Mouse (Mus musculus): ENCODE data around the gene Atxn7. TPM values are rescaled to one million over a fixed set of nuclear protein-coding genes. Genes with fewer than 3 reads are reported as not detected.

Atxn7 gene
- polyA plus RNA-seq, 1 experiment, result 23.7 TPM

DNA sequence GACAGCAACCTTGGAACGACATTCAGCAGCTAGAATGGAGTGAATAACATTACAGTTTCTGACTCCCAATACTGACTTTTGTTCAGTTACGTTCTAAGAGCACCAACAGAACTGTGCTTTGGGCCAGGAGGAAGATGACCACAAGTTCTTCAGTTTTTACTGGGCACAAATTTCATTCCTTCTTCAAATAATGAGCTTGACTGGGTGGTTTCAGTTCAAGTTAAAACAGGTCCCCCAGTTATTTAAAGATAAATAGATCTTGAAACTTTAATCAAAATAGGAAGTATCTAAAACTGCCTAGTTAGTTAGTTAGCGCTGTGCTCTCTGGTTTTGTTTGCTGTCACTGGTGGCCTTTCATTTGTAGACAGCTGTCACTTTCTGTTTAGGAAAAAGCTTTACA lies 107.3 kb downstream of the Atxn7 start:
- DNase-seq, result no peak
- Histone ChIP-seq H3K27ac (ENCODE audit: insufficient read depth, low read depth, low read length) (peak overlapping the region; percentile 99), H3K4me1 (ENCODE audit: control insufficient read depth, insufficient read depth, low read length) (peaks cover 58% of the 10 kb centered on the region), H3K27me3 (replicated peaks; ENCODE audit: control insufficient read depth, insufficient read depth, low read length) (no peaks in the 10 kb centered on the region), H3K36me3 (ENCODE audit: control insufficient read depth, insufficient read depth, low read length) (no peaks in the 10 kb centered on the region; the same call in 1 of the 2 replicates), H3K4me3 (ENCODE audit: insufficient read depth, low read depth, low read length) (no peak overlapping the region)
- TF ChIP-seq POLR2A (IDR thresholded peaks at IDR 0.05; ENCODE audit: low read depth, low read length) (no peak), CTCF (conservative IDR thresholded peaks at IDR 0.05; ENCODE audit: insufficient read depth, insufficient read length, low read depth, low read length) (no peak)
- WGBS, result 27% methylated on average over 3 of the region's 3 CpGs

DNA sequence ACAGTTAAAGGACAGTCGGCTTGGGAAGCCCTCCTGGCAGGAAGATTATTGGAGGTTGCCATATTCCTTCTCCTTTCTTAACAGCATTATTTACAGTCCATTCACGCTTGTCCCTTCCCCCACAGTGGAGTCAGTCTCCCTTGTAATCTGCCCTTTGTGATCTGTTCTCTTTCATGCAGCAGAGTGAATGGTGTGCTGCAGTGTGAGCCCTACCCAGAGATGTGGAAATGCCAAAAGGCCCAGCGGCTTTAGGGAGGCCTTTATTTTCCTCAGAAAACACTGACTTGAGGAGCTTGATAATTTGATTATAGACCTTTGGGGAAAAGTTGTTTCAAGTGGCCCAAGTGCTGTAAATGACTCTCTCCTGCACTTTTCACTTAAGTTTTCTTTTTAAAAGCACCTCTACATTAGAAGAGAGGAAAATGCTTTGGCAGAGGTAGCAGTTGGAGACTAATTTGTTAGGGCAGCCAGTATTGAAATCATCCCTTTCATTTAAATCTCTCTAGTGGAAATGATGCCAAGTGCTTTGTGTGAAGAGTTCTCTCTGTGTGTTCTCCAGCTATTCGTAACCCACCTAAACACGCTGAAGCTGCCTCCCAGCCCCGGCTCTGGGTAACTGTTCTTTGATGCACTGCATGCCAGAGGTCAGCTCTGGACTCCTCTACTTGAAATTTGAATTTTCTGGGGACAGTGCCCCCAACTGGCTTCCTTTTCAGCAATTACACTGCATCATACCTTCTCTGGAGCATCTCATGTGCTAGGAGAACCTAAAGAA lies 109.5 kb downstream of the Atxn7 start:
- TF ChIP-seq POLR2A (IDR thresholded peaks at IDR 0.05; ENCODE audit: low read depth, low read length) (no peak), CTCF (conservative IDR thresholded peaks at IDR 0.05; ENCODE audit: insufficient read depth, insufficient read length, low read depth, low read length) (no peak)
- Histone ChIP-seq H3K27me3 (replicated peaks; ENCODE audit: control insufficient read depth, insufficient read depth, low read length) (no peaks in the 10 kb centered on the region), H3K27ac (ENCODE audit: insufficient read depth, low read depth, low read length) (peak overlapping the region; percentile 43; the same call in 1 of the 2 replicates), H3K4me1 (ENCODE audit: control insufficient read depth, insufficient read depth, low read length) (peaks cover 44% of the 10 kb centered on the region), H3K4me3 (ENCODE audit: insufficient read depth, low read depth, low read length) (no peak overlapping the region), H3K36me3 (ENCODE audit: control insufficient read depth, insufficient read depth, low read length) (no peaks in the 10 kb centered on the region; the same call in 1 of the 2 replicates)
- peak; percentile 36 for DNase-seq
- WGBS, result 36% methylated on average over 6 of the region's 6 CpGs

DNA sequence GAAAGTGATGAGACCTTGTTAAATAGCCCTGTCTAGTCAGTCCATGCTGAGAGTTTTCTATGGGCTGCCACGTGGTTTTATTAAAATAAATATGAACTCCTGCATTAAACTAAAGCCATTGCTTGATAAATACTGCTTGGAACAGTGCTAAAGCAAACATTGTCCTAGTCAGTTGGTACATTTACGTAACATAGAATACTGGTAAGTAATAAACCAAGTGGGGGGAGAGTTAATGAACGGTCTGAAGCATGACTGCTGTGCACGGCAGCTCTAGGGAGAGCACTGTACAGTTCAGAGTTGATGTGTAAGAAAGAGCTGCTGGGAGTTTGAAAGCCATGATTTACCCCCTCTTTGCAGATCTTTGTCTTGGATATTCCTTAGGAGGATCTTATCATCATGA lies 110.2 kb downstream of the Atxn7 start:
- H3K4me3 ChIP-seq (ENCODE audit: insufficient read depth, low read depth, low read length), result no peak overlapping the region
- TF ChIP-seq POLR2A (IDR thresholded peaks at IDR 0.05; ENCODE audit: low read depth, low read length), result no peak
- whole genome bisulfite sequencing, result 30% methylated on average over 4 of the region's 4 CpGs
- H3K27me3 ChIP-seq (replicated peaks; ENCODE audit: control insufficient read depth, insufficient read depth, low read length), result no peaks in the 10 kb centered on the region
- no peaks in the 10 kb centered on the region; the same call in 1 of the 2 replicates for H3K36me3 ChIP-seq (ENCODE audit: control insufficient read depth, insufficient read depth, low read length)
- H3K4me1 ChIP-seq (ENCODE audit: control insufficient read depth, insufficient read depth, low read length), result peaks cover 37% of the 10 kb centered on the region
- peak; percentile 45 for DNase-seq
- peak overlapping the region; percentile 43; the same call in 1 of the 2 replicates for H3K27ac ChIP-seq (ENCODE audit: insufficient read depth, low read depth, low read length)

DNA sequence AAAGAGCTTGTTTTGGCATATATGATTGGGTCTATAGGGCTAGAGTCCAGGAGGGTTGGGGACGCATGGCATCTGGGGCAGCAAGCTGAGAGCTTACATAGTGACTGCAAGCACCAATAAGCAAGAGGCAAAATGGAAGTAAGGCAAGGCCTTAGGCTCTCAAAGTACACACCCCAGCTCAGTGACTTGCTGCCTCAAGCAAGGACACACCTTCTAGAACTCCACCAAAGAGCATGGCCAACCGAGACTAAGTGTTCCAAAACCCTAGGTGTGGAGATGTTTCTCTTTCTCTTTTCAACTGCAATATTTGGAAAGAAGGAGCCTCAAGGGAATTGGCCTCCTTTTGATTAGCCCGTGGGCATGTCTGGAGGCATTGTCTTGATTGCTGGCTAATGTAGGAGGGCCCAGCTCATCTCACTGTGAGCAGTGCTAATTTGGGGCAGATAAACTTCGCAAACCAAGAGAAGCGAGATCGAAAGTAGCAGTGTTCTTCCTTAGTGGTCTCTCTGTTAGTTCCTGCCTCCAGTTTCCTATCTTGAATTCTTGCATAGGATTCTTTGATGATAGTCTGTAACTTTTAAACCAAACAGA lies 119.5 kb downstream of the Atxn7 start:
- H3K4me3 ChIP-seq (ENCODE audit: insufficient read depth, low read depth, low read length), result no peak overlapping the region
- TF ChIP-seq POLR2A (IDR thresholded peaks at IDR 0.05; ENCODE audit: low read depth, low read length) (no peak), CTCF (conservative IDR thresholded peaks at IDR 0.05; ENCODE audit: insufficient read depth, insufficient read length, low read depth, low read length) (no peak)
- H3K27ac ChIP-seq (ENCODE audit: insufficient read depth, low read depth, low read length), result no peak overlapping the region
- no peaks in the 10 kb centered on the region; the same call in 1 of the 2 replicates for H3K36me3 ChIP-seq (ENCODE audit: control insufficient read depth, insufficient read depth, low read length)
- DNase-seq, result no peak
- 91% methylated on average over 6 of the region's 6 CpGs for WGBS
- H3K27me3 ChIP-seq (replicated peaks; ENCODE audit: control insufficient read depth, insufficient read depth, low read length), result no peaks in the 10 kb centered on the region
- H3K4me1 ChIP-seq (ENCODE audit: control insufficient read depth, insufficient read depth, low read length), result no peaks in the 10 kb centered on the region

DNA sequence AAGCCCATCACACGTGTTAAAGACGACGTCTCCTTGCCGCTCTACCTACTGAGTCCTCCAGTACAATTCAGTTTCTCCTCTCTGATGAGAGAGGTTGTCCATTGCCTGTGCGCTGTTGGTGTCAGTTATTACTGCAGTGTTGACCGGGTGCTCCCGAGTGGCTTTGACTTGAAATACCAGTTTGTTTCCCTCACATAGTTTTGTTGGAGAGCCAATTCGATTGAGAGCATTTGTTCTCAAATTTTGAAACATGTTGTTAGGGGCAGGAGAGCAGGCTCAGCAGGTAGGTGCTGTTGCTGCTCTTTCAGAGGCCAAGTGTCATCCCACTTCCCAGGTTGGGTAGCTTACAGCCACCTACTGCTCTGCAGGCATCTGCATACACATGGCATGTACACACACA lies 122.6 kb downstream of the Atxn7 start:
- TF ChIP-seq POLR2A (IDR thresholded peaks at IDR 0.05; ENCODE audit: low read depth, low read length), result no peak
- no peak for TF ChIP-seq CTCF (conservative IDR thresholded peaks at IDR 0.05; ENCODE audit: insufficient read depth, insufficient read length, low read depth, low read length)
- H3K4me1 ChIP-seq (ENCODE audit: control insufficient read depth, insufficient read depth, low read length), result no peaks in the 10 kb centered on the region
- H3K36me3 ChIP-seq (ENCODE audit: control insufficient read depth, insufficient read depth, low read length), result no peaks in the 10 kb centered on the region; the same call in 1 of the 2 replicates
- no peaks in the 10 kb centered on the region for H3K27me3 ChIP-seq (replicated peaks; ENCODE audit: control insufficient read depth, insufficient read depth, low read length)
- 92% methylated on average over 8 of the region's 8 CpGs for WGBS
- no peak overlapping the region for H3K27ac ChIP-seq (ENCODE audit: insufficient read depth, low read depth, low read length)
- H3K4me3 ChIP-seq (ENCODE audit: insufficient read depth, low read depth, low read length), result no peak overlapping the region
- no peak for DNase-seq

DNA sequence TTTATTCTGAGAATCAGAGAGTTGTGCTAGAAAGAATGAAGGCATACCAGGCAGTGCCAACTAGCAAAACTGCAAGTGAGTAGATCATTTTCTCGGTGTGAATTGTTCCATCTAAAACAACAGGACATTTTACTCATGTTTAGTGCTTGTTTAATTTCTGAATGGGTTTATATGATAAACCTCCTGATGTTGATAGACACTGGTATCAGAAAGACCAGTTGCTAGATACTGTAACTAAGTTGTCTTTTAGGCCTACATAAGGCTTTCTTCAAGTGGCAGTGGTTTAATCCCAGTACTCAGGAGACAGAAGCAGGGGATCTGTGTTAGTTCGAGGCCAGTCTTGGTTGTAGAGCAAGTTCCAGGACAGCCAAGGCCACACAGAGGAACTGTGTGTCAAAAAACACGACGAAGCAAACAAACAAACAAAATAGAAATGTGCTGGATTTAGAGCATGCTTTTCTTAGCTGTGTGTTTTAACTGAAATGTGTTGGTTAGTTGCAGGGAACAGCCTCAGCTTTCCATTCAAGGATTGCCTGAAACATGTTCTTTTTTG lies 125.5 kb downstream of the Atxn7 start:
- Histone ChIP-seq H3K27me3 (replicated peaks; ENCODE audit: control insufficient read depth, insufficient read depth, low read length) (no peaks in the 10 kb centered on the region), H3K4me1 (ENCODE audit: control insufficient read depth, insufficient read depth, low read length) (no peaks in the 10 kb centered on the region), H3K27ac (ENCODE audit: insufficient read depth, low read depth, low read length) (no peak overlapping the region), H3K36me3 (ENCODE audit: control insufficient read depth, insufficient read depth, low read length) (peaks cover 3% of the 10 kb centered on the region; the same call in 1 of the 2 replicates), H3K4me3 (ENCODE audit: insufficient read depth, low read depth, low read length) (no peak overlapping the region)
- 85% methylated on average over 4 of the region's 4 CpGs for WGBS
- TF ChIP-seq POLR2A (IDR thresholded peaks at IDR 0.05; ENCODE audit: low read depth, low read length) (no peak), CTCF (conservative IDR thresholded peaks at IDR 0.05; ENCODE audit: insufficient read depth, insufficient read length, low read depth, low read length) (no peak)
- DNase-seq, result no peak

DNA sequence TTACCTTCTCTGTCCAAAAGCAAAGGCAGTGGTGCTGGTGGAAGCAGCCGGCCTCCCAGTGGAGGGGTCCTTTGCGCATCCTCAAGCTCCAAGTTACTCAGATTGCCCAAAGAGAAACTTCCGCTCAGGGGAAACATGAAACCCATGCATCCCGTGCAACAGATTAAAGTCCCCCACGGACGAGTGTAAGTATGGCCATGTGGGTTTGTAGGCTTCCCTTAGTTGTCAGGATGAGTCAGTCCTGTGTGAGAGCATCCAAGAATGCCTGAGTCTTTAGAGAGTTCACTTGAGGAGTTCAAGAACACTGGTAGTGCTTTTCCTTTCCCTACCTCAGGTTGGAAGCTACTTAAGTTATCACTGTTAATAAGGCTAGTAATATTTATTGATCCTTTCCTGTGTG lies 126.1 kb downstream of the Atxn7 start:
- DNase-seq, result no peak
- whole genome bisulfite sequencing, result 71% methylated on average over 6 of the region's 6 CpGs

More for the DNA sequence above, 126.1 kb downstream of the Atxn7 start:
- Histone ChIP-seq H3K4me1 (ENCODE audit: control insufficient read depth, insufficient read depth, low read length) (no peaks in the 10 kb centered on the region), H3K4me3 (ENCODE audit: insufficient read depth, low read depth, low read length) (no peak overlapping the region), H3K36me3 (ENCODE audit: control insufficient read depth, insufficient read depth, low read length) (peaks cover 3% of the 10 kb centered on the region; the same call in 1 of the 2 replicates), H3K27me3 (replicated peaks; ENCODE audit: control insufficient read depth, insufficient read depth, low read length) (no peaks in the 10 kb centered on the region), H3K27ac (ENCODE audit: insufficient read depth, low read depth, low read length) (no peak overlapping the region)
- no peak for TF ChIP-seq POLR2A (IDR thresholded peaks at IDR 0.05; ENCODE audit: low read depth, low read length)
- no peak for TF ChIP-seq CTCF (conservative IDR thresholded peaks at IDR 0.05; ENCODE audit: insufficient read depth, insufficient read length, low read depth, low read length)
